Mouse (Mus musculus): ENCODE data around the gene Agpat2.

GRCm38 (mm10) chr2:26614903-26615302 is 10.7 kb upstream of the Agpat2 start:
- TF ChIP-seq POLR2A (IDR thresholded peaks at IDR 0.05; ENCODE audit: borderline replicate concordance, extremely low read depth, low read depth, low read length) (no peak), CTCF (IDR thresholded peaks at IDR 0.05; ENCODE audit: insufficient read depth, low read length) (no peak)

All from lung, adult 2 months (tissue).